In genomic region chr14:45944506-45944905, GRCm38 (mm10) we compare ENCODE assay signal across 28 mouse cellular contexts.
DNase-seq lines count a peak whose midpoint lies in the region; ATAC-seq lines count a peak whose summit lies in the region.
"Had no signal": no experiment of that assay in that cellular context is flagged by ENCODE, and none has a peak within 500 bp of the region (broad histone marks: within the 10 kb centered on the region; RNA-seq: fewer than 3 reads in every experiment).

No protein-coding gene starts in this region.

- H3K36me3 ChIP-seq in embryonic facial prominence, embryonic 10.5 days (replicated peaks) = no peaks in the 10 kb centered on the region
- no peaks in the 10 kb centered on the region for H3K36me3 ChIP-seq in hindbrain, embryonic 12.5 days
- H3K36me3 ChIP-seq: forebrain, embryonic 10.5 days; G1E; heart, embryonic 12.5 days; heart, embryonic 15.5 days; hindbrain, embryonic 10.5 days had no signal

- H3K4me2 ChIP-seq in hindbrain, embryonic 12.5 days (replicated peaks) = no peak overlapping the region
- H3K4me2 ChIP-seq: forebrain, embryonic 13.5 days; heart, embryonic 12.5 days; heart, embryonic 15.5 days; hindbrain, embryonic 14.5 days had no signal

- peaks cover 11% of the 10 kb centered on the region for H3K4me1 ChIP-seq in embryonic facial prominence, embryonic 10.5 days
- H3K4me1 ChIP-seq in hindbrain, embryonic 12.5 days = no peaks in the 10 kb centered on the region
- H3K4me1 ChIP-seq: forebrain, embryonic 13.5 days; hindbrain, embryonic 10.5 days had no signal

- no peak overlapping the region for H3K27ac ChIP-seq in embryonic facial prominence, embryonic 10.5 days (replicated peaks)
- H3K27ac ChIP-seq in hindbrain, embryonic 12.5 days = no peak overlapping the region
- H3K27ac ChIP-seq: forebrain, embryonic 10.5 days; forebrain, embryonic 13.5 days; heart, embryonic 15.5 days; hindbrain, embryonic 10.5 days; hindbrain, embryonic 14.5 days; hindbrain, postnatal 0 days had no signal

- DNase-seq in embryo, embryonic 10.5 days (ENCODE audit: low spot score) = peak; percentile 18
- no peak for DNase-seq in embryo, embryonic 9.5 days (ENCODE audit: extremely low spot score)
- peak; percentile 5 for DNase-seq in kidney, adult 18-20 months
- no peak for DNase-seq in kidney, adult 8-10 months
- DNase-seq in embryonic facial prominence, embryonic 10.5 days (ENCODE audit: low spot score) = peak; percentile 28
- DNase-seq in forelimb bud, embryonic 11.5 days (ENCODE audit: low read depth, low spot score) = peak; percentile 58
- no peak for DNase-seq in right cerebral cortex, postnatal 10 days (ENCODE audit: low spot score in 2 of 2)
- DNase-seq: adrenal gland, postnatal 10 days; adrenal gland, postnatal 36 days; B cell, adult 2 months; cerebellum, adult 18-20 months; cerebellum, adult 9-10 months; cerebellum, postnatal 14 days; heart, postnatal 10 days; heart, postnatal 36 days had no signal

- 27% methylated on average over 8 of the region's 8 CpGs for WGBS in embryonic facial prominence, embryonic 10.5 days
- 67% methylated on average over 8 of the region's 8 CpGs for WGBS in hindbrain, embryonic 12.5 days

- no peak overlapping the region for H3K4me3 ChIP-seq in embryonic facial prominence, embryonic 10.5 days
- no peak overlapping the region for H3K4me3 ChIP-seq in hindbrain, embryonic 12.5 days
- H3K4me3 ChIP-seq: forebrain, embryonic 10.5 days; forebrain, embryonic 13.5 days; heart, embryonic 12.5 days; heart, embryonic 15.5 days; hindbrain, embryonic 10.5 days had no signal

- no peak overlapping the region for H3K9ac ChIP-seq in hindbrain, embryonic 12.5 days
- H3K9ac ChIP-seq: forebrain, embryonic 13.5 days; heart, embryonic 12.5 days; heart, embryonic 15.5 days; hindbrain, embryonic 14.5 days had no signal

- H3K9me3 ChIP-seq in embryonic facial prominence, embryonic 10.5 days = no peaks in the 10 kb centered on the region
- H3K9me3 ChIP-seq in hindbrain, embryonic 12.5 days (replicated peaks) = no peaks in the 10 kb centered on the region
- H3K9me3 ChIP-seq: forebrain, embryonic 10.5 days; forebrain, embryonic 13.5 days; G1E; heart, embryonic 12.5 days; heart, embryonic 15.5 days; hindbrain, embryonic 10.5 days had no signal

- no peak for ATAC-seq in hindbrain, embryonic 12.5 days (ENCODE audit: low FRiP score)
- ATAC-seq: forebrain, embryonic 13.5 days; forebrain, embryonic 16.5 days; hindbrain, postnatal 0 days; intestine, postnatal 0 days; Patski had no signal

- H3K27me3 ChIP-seq in embryonic facial prominence, embryonic 10.5 days (replicated peaks; ENCODE audit: low read depth, poor library complexity, severe bottlenecking) = peaks cover 36% of the 10 kb centered on the region
- H3K27me3 ChIP-seq in hindbrain, embryonic 12.5 days = no peaks in the 10 kb centered on the region
- H3K27me3 ChIP-seq: CH12.LX; forebrain, embryonic 13.5 days; heart, embryonic 12.5 days; heart, embryonic 15.5 days; Patski had no signal

Comparison
In these comparisons a context has a peak if more than half of its experiments do, and no peak if none do; other contexts are left out.
1. DNase-seq: peak in embryo, embryonic 10.5 days (single experiment), kidney, adult 18-20 months (single experiment), embryonic facial prominence, embryonic 10.5 days (single experiment) and forelimb bud, embryonic 11.5 days (single experiment); none in embryo, embryonic 9.5 days (single experiment), kidney, adult 8-10 months (0 of 2) and right cerebral cortex, postnatal 10 days (0 of 2).